9 mouse cellular contexts compared by ENCODE assay signal in genomic region chr17:37000863-37001262, GRCm38 (mm10). TPM values are rescaled to one million over a fixed set of nuclear protein-coding genes. Genes with fewer than 3 reads are reported as not detected.
A peak's percentile ranks its signal among the peaks of the same experiment; 100 is the strongest.
DNase-seq lines count a peak whose midpoint lies in the region; ATAC-seq and TF ChIP-seq lines count a peak whose summit lies in the region.
"Had no signal": no experiment of that assay in that cellular context is flagged by ENCODE, and none has a peak within 500 bp of the region (broad histone marks: within the 10 kb centered on the region; RNA-seq: fewer than 3 reads in every experiment).

TSS of gene Zfp57 (plus strand) at chr17:37001163.

- 89% methylated on average over 7 of the region's 7 CpGs for WGBS in heart, embryonic 12.5 days
- WGBS in lung, postnatal 0 days: 92% methylated on average over 7 of the region's 7 CpGs
- WGBS in stomach, embryonic 15.5 days: 88% methylated on average over 7 of the region's 7 CpGs

- peak within 1 kb of the TSS; percentile 71 for H3K4me3 ChIP-seq in heart, embryonic 12.5 days
- no peak within 1 kb of the TSS for H3K4me3 ChIP-seq in lung, postnatal 0 days (ENCODE audit: low read depth, low read length)
- H3K4me3 ChIP-seq in stomach, embryonic 15.5 days (replicated peaks): peak within 1 kb of the TSS; percentile 66

- H3K27me3 ChIP-seq in heart, embryonic 12.5 days (replicated peaks): no peaks in the 10 kb centered on the region
- H3K27me3 ChIP-seq in lung, postnatal 0 days (replicated peaks; ENCODE audit: insufficient read depth, low read length): no peaks in the 10 kb centered on the region
- no peaks in the 10 kb centered on the region for H3K27me3 ChIP-seq in stomach, embryonic 15.5 days (replicated peaks)

- no peaks in the 10 kb centered on the region for H3K9me3 ChIP-seq in heart, embryonic 12.5 days (replicated peaks)
- H3K9me3 ChIP-seq in lung, postnatal 0 days (ENCODE audit: low read length): no peaks in the 10 kb centered on the region
- H3K9me3 ChIP-seq in stomach, embryonic 15.5 days: no peaks in the 10 kb centered on the region

- no peak for ATAC-seq in heart, embryonic 12.5 days (ENCODE audit: insufficient number of reproducible peaks, low FRiP score)
- no peak for ATAC-seq in lung, postnatal 0 days
- ATAC-seq in stomach, embryonic 15.5 days (ENCODE audit: insufficient read depth, low FRiP score, low read depth): no peak
- ATAC-seq in cerebellum, adult (ENCODE audit: insufficient number of reproducible peaks, low FRiP score, low TSS enrichment): no peak

- H3K9ac ChIP-seq in heart, embryonic 12.5 days: no peak within 1 kb of the TSS
- no peak within 1 kb of the TSS for H3K9ac ChIP-seq in lung, postnatal 0 days (replicated peaks; ENCODE audit: low read depth)
- H3K9ac ChIP-seq in stomach, embryonic 15.5 days: no peak within 1 kb of the TSS

- TF ChIP-seq CTCF in lung, postnatal 0 days (IDR thresholded peaks at IDR 0.05): no peak

- peaks cover 9% of the 10 kb centered on the region; the same call in 1 of the 2 replicates for H3K4me1 ChIP-seq in heart, embryonic 12.5 days (replicated peaks)
- peaks cover 6% of the 10 kb centered on the region for H3K4me1 ChIP-seq in lung, postnatal 0 days (ENCODE audit: insufficient read depth, low read depth, low read length)
- H3K4me1 ChIP-seq in stomach, embryonic 15.5 days: peaks cover 5% of the 10 kb centered on the region; the same call in 1 of the 2 replicates

- no peak for DNase-seq in heart, postnatal 10 days
- no peak for DNase-seq in lung, postnatal 0 days (ENCODE audit: low spot score)
- DNase-seq in lung, postnatal 36 days: no peak
- DNase-seq in left cerebral cortex, postnatal 14 days (ENCODE audit: low spot score in 2 of 2): no peak
- DNase-seq in frontal cortex, postnatal 10 days (ENCODE audit: low spot score in 2 of 2): no peak

- peak within 1 kb of the TSS; percentile 84 for H3K4me2 ChIP-seq in heart, embryonic 12.5 days
- H3K4me2 ChIP-seq in lung, postnatal 0 days (replicated peaks; ENCODE audit: low read depth, low read length): peak within 1 kb of the TSS; percentile 93
- H3K4me2 ChIP-seq in stomach, embryonic 15.5 days: peak within 1 kb of the TSS; percentile 93

- intact Hi-C loops in heart, postnatal 10 days (cut with DNase I): no loop called here
- intact Hi-C loops in left cerebral cortex, postnatal 14 days (cut with DNase I): no loop called here

- peak within 1 kb of the TSS; percentile 64; the same call in 1 of the 2 replicates for H3K27ac ChIP-seq in heart, embryonic 12.5 days (ENCODE audit: poor library complexity, severe bottlenecking)
- no peak within 1 kb of the TSS for H3K27ac ChIP-seq in lung, postnatal 0 days (ENCODE audit: low read length)
- H3K27ac ChIP-seq in stomach, embryonic 15.5 days: no peak within 1 kb of the TSS

- TF ChIP-seq EP300 in lung, postnatal 0 days (IDR thresholded peaks at IDR 0.05): no peak

- peaks cover 14% of the 10 kb centered on the region; the same call in 1 of the 2 replicates for H3K36me3 ChIP-seq in heart, embryonic 12.5 days
- no peaks in the 10 kb centered on the region for H3K36me3 ChIP-seq in lung, postnatal 0 days (ENCODE audit: insufficient read depth, low read length)
- H3K36me3 ChIP-seq in stomach, embryonic 15.5 days: no peaks in the 10 kb centered on the region

RNA-seq across cellular contexts. Expression of gene Zfp57, which starts in this region (rescaled TPM):
- polyA plus RNA-seq in heart, embryonic 12.5 days (2016; fragmentation: Nextera tagmentation; extraction: Ambion mirVana): 60.0 and 64.4 TPM in 2 replicates
- total RNA-seq in heart, postnatal 10 days (2021): 1 to 10 TPM; 5.6 to 6.9 TPM
- 35.6 and 44.3 TPM in 2 replicates for polyA plus RNA-seq in lung, postnatal 0 days (2015; fragmentation: Nextera tagmentation; extraction: Ambion mirVana)
- 10 to 100 TPM; 25.9 to 27.9 TPM for total RNA-seq in left cerebral cortex, postnatal 14 days (2021)
- polyA plus RNA-seq in stomach, embryonic 15.5 days (2015; fragmentation: Nextera tagmentation; extraction: Ambion mirVana): 60.0 and 63.7 TPM in 2 replicates
- total RNA-seq: neutrophil, adult 5-6 weeks had no signal
